Mouse (Mus musculus): ENCODE results near the gene Zfp691. TPM values are rescaled to one million over a fixed set of nuclear protein-coding genes. Genes with fewer than 3 reads are reported as not detected.

The Zfp691 gene
- 3.2 and 4.9 TPM in 2 replicates for polyA plus RNA-seq (2014; fragmentation: Nextera tagmentation; extraction: Ambion mirVana)

DNA sequence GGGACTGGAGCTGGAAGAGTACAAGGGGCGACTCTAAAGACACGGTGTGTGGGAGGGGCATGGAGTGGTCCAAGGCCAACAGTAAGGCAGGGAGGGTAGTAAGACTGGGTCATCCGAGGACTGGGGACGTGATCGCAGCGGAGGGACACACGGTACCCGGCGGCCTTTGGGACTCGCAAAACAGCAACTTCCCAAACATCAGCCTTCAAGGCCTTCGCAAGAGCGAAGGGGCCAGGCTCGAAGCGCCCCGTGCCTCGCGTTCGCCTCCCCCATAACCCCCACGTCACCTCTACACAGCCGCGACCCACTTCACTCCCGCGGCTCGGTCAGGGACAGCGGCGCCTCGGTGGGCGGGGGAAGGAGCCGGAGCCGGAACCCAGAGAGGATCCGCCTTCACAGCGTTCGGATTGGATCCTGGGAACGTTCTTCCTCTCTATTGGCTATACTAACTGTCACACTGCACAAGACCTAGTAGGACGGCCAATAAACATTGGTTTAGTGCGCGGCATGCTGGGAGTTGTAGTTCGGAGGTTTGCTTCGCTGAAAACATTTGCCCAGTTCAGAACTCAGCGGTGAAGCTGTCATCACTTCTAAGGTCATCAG, at the start of gene Zfp691:
Gene Zfp691, minus strand, starts transcription at position 345 of the 603 bp plus-strand sequence.
- no peaks in the 10 kb centered on the region for H3K27me3 ChIP-seq (ENCODE audit: control insufficient read depth, insufficient read depth, low read length)
- WGBS, result under 1% methylated on average over 39 of the region's 40 CpGs
- H3K27ac ChIP-seq, result peak within 1 kb of the TSS; percentile 54
- H3K36me3 ChIP-seq (replicated peaks; ENCODE audit: control insufficient read depth, insufficient read depth), result peaks cover 8% of the 10 kb centered on the region
- H3K9me3 ChIP-seq (ENCODE audit: control insufficient read depth, low read length), result no peaks in the 10 kb centered on the region
- peaks cover 11% of the 10 kb centered on the region for H3K4me1 ChIP-seq (replicated peaks; ENCODE audit: control insufficient read depth, insufficient read depth, low read length)
- peak within 1 kb of the TSS; percentile 77 for H3K9ac ChIP-seq
- peak; percentile 97 for DNase-seq (ENCODE audit: low spot score)
- H3K4me2 ChIP-seq (replicated peaks), result peak within 1 kb of the TSS; percentile 92
- ATAC-seq (ENCODE audit: low FRiP score), result peak; percentile 100
- H3K4me3 ChIP-seq (replicated peaks; ENCODE audit: low read length), result peak within 1 kb of the TSS; percentile 67

DNA sequence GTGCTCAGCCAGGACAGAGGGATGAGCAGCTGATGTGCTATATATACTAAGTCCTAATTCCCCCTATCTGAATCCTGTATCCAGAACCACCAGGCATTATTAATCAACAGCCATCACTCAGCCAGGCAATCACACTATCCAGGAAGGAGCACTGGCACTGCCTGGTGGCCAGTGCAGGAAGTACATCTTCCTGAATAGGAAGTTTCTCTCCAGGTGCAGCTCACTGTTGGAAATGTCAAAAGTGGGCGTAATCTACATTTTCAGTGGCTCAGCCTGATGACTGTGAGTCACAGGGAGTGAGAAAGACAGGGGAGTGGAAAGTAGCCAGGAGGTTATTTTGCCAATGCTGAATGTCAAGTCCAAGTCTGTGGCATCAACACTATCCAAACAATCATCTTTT, 49.7 kb upstream of the Zfp691 start:
- Histone ChIP-seq H3K27ac (no peak overlapping the region), H3K36me3 (replicated peaks; ENCODE audit: control insufficient read depth, insufficient read depth) (peaks cover 40% of the 10 kb centered on the region), H3K4me1 (replicated peaks; ENCODE audit: control insufficient read depth, insufficient read depth, low read length) (no peaks in the 10 kb centered on the region), H3K9ac (no peak overlapping the region), H3K4me3 (replicated peaks; ENCODE audit: low read length) (no peak overlapping the region), H3K9me3 (ENCODE audit: control insufficient read depth, low read length) (no peaks in the 10 kb centered on the region), H3K27me3 (ENCODE audit: control insufficient read depth, insufficient read depth, low read length) (no peaks in the 10 kb centered on the region), H3K4me2 (replicated peaks) (no peak overlapping the region)
- 77% methylated on average over 1 of the region's 1 CpGs for WGBS
- DNase-seq (ENCODE audit: low spot score), result no peak
- no peak for ATAC-seq (ENCODE audit: low FRiP score)

DNA sequence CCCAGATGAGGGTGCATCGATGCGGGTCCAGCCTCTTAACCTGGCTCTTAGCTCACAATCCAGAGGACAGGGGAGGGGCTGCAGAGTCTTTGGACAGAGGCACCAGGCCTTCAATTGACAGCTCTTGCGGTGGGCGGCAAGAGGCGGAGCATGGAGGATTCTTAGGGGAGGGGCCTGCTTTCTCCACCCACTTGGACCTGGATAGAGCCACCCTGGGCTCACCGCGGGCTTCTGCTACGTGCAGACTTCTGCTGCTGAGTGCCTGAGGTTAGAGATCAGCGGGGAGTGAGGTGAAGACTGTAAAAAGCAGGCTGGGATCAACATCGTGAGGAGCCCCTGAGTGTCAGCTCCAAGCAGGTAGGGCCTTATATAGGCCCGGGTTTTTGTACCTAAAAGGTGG, 44.2 kb upstream of the Zfp691 start, which contains the start of gene Tmem269:
Gene Tmem269, minus strand, starts transcription at position 49 of the 400 bp plus-strand sequence.
- no peaks in the 10 kb centered on the region for H3K36me3 ChIP-seq (replicated peaks; ENCODE audit: control insufficient read depth, insufficient read depth)
- H3K4me3 ChIP-seq (replicated peaks; ENCODE audit: low read length), result no peak within 1 kb of the TSS
- no peaks in the 10 kb centered on the region for H3K4me1 ChIP-seq (replicated peaks; ENCODE audit: control insufficient read depth, insufficient read depth, low read length)
- H3K27ac ChIP-seq, result no peak within 1 kb of the TSS
- H3K9me3 ChIP-seq (ENCODE audit: control insufficient read depth, low read length), result no peaks in the 10 kb centered on the region
- WGBS, result 9% methylated on average over 11 of the region's 11 CpGs
- no peak within 1 kb of the TSS for H3K9ac ChIP-seq
- H3K4me2 ChIP-seq (replicated peaks), result no peak within 1 kb of the TSS
- DNase-seq (ENCODE audit: low spot score) (no peak), ATAC-seq (ENCODE audit: low FRiP score) (no peak)
- no peaks in the 10 kb centered on the region for H3K27me3 ChIP-seq (ENCODE audit: control insufficient read depth, insufficient read depth, low read length)

DNA sequence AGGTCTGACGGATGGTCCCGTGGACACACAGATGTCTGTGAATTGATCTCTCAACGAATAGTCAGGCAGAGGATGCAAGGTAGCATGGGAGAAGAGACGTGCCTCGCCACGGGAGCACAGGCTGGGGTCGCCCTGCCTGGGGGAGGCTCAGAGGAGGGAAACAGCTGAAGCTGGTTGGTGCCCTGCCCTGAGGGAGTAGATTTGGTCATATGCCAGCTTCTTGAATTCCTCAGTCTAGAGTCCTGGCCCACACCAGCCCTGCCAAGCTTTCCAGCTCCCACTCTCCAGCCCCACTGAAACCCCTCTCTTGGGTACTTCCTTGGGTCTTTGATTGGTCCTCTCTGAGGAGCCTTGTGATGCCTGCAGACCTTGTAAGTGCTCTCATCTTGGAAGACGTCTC, 42.7 kb upstream of the Zfp691 start:
- Histone ChIP-seq H3K27me3 (ENCODE audit: control insufficient read depth, insufficient read depth, low read length) (no peaks in the 10 kb centered on the region), H3K9me3 (ENCODE audit: control insufficient read depth, low read length) (no peaks in the 10 kb centered on the region), H3K4me3 (replicated peaks; ENCODE audit: low read length) (no peak overlapping the region), H3K4me2 (replicated peaks) (no peak overlapping the region), H3K36me3 (replicated peaks; ENCODE audit: control insufficient read depth, insufficient read depth) (no peaks in the 10 kb centered on the region), H3K27ac (no peak overlapping the region), H3K4me1 (replicated peaks; ENCODE audit: control insufficient read depth, insufficient read depth, low read length) (no peaks in the 10 kb centered on the region), H3K9ac (no peak overlapping the region)
- DNase-seq (ENCODE audit: low spot score), result no peak
- no peak for ATAC-seq (ENCODE audit: low FRiP score)
- WGBS, result 67% methylated on average over 8 of the region's 8 CpGs

DNA sequence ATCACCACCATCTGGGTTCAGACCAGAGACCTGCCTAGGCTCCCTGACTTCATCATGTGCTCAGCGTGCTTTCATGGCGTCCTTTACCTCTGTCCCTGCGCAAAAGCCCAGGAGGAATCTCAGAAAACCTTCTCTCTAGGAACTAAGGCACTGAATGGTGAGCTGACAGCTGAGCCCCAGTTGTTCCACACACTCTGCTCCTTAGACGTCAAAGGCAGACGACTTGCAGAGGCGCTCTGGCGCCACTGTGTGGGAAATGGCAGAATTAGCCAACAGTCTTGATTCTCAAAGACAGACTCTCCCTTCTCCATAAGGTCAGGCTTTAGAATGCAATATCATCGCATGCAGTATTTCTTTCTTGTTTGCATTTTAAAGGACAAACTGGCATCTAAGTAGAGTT, 30.7 kb upstream of the Zfp691 start:
- no peak overlapping the region for H3K4me2 ChIP-seq (replicated peaks)
- no peak overlapping the region for H3K4me3 ChIP-seq (replicated peaks; ENCODE audit: low read length)
- H3K9ac ChIP-seq, result no peak overlapping the region
- ATAC-seq (ENCODE audit: low FRiP score) (peak; percentile 61; the same call in 1 of the 2 replicates), DNase-seq (ENCODE audit: low spot score) (peak; percentile 84)
- no peaks in the 10 kb centered on the region for H3K4me1 ChIP-seq (replicated peaks; ENCODE audit: control insufficient read depth, insufficient read depth, low read length)
- WGBS, result 16% methylated on average over 8 of the region's 8 CpGs
- H3K36me3 ChIP-seq (replicated peaks; ENCODE audit: control insufficient read depth, insufficient read depth), result peaks cover 13% of the 10 kb centered on the region
- no peaks in the 10 kb centered on the region for H3K9me3 ChIP-seq (ENCODE audit: control insufficient read depth, low read length)
- H3K27me3 ChIP-seq (ENCODE audit: control insufficient read depth, insufficient read depth, low read length), result no peaks in the 10 kb centered on the region
- H3K27ac ChIP-seq, result no peak overlapping the region

DNA sequence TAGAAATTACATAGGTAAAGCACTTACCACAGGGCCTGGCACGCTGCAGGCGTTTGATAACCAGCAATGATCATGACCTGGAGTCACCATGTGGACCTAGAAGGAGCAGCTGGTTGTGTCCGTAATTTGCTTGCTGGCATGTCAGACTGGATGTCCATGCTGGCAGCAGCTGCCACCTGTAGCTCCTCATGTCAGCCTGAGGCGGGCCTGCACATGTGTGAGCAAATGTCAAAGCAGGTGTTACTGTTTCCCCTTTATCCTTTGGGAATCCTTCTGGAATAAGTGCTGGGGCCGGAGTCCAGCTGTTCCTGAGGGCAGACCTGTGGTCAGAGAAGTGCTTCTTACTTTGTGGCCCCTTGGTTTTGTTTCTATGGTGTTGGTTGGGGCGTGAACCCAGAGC, 24.1 kb upstream of the Zfp691 start:
- Histone ChIP-seq H3K4me1 (replicated peaks; ENCODE audit: control insufficient read depth, insufficient read depth, low read length) (peaks cover 19% of the 10 kb centered on the region), H3K9ac (0 out of 2 replicates have a peak overlapping the region, but pooled peaks have one; percentile 24), H3K9me3 (ENCODE audit: control insufficient read depth, low read length) (no peaks in the 10 kb centered on the region), H3K36me3 (replicated peaks; ENCODE audit: control insufficient read depth, insufficient read depth) (peaks cover 16% of the 10 kb centered on the region), H3K4me2 (replicated peaks) (peak overlapping the region; percentile 79), H3K27me3 (ENCODE audit: control insufficient read depth, insufficient read depth, low read length) (no peaks in the 10 kb centered on the region), H3K27ac (no peak overlapping the region), H3K4me3 (replicated peaks; ENCODE audit: low read length) (0 out of 2 replicates have a peak overlapping the region, but pooled peaks have one; percentile 4)
- ATAC-seq (ENCODE audit: low FRiP score), result no peak
- 79% methylated on average over 6 of the region's 6 CpGs for WGBS
- DNase-seq (ENCODE audit: low spot score), result no peak

DNA sequence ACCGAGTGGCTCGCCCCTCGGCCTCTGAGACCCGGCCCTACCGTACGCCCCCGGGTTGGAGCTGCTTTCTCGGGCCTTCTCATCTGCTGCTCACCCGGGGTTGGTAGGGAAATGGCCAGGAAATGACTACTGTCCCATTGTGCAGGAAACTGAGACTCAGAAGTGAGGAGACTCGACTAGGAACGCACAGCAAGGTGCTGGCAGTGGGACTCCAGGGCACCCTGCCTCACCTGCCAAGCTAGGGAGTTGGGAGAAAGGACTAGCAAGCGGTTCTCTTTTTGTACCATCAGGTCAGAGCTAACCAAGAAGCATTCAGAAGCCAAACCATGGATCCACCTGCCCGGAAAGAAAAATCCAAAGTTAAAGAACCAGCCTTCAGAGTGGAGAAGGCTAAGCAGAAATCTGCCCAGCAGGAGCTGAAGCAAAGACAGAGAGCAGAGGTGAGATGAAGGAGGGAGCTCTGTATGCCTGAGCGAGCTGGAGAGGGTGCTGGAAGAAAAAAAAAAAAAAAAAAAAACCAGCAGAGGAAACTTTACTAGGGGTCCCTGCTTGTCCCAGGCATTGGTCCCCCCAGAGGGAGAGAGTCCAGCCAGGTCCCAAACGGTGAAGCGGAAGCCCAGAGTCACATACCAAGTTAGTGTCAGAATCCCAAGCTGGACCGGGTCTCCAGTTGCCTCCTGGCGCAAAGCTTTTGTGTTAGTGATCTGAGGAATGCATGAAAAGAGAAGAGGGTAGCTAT, 21.8 kb upstream of the Zfp691 start:
- Histone ChIP-seq H3K36me3 (replicated peaks; ENCODE audit: control insufficient read depth, insufficient read depth) (peaks cover 5% of the 10 kb centered on the region), H3K4me2 (replicated peaks) (peak overlapping the region; percentile 79), H3K4me3 (replicated peaks; ENCODE audit: low read length) (peak overlapping the region; percentile 88), H3K27ac (peak overlapping the region; percentile 88), H3K9ac (peak overlapping the region; percentile 82), H3K27me3 (ENCODE audit: control insufficient read depth, insufficient read depth, low read length) (no peaks in the 10 kb centered on the region), H3K4me1 (replicated peaks; ENCODE audit: control insufficient read depth, insufficient read depth, low read length) (peaks cover 19% of the 10 kb centered on the region), H3K9me3 (ENCODE audit: control insufficient read depth, low read length) (no peaks in the 10 kb centered on the region)
- ATAC-seq (ENCODE audit: low FRiP score) (no peak), DNase-seq (ENCODE audit: low spot score) (no peak)
- 4% methylated on average over 18 of the region's 18 CpGs for WGBS

DNA sequence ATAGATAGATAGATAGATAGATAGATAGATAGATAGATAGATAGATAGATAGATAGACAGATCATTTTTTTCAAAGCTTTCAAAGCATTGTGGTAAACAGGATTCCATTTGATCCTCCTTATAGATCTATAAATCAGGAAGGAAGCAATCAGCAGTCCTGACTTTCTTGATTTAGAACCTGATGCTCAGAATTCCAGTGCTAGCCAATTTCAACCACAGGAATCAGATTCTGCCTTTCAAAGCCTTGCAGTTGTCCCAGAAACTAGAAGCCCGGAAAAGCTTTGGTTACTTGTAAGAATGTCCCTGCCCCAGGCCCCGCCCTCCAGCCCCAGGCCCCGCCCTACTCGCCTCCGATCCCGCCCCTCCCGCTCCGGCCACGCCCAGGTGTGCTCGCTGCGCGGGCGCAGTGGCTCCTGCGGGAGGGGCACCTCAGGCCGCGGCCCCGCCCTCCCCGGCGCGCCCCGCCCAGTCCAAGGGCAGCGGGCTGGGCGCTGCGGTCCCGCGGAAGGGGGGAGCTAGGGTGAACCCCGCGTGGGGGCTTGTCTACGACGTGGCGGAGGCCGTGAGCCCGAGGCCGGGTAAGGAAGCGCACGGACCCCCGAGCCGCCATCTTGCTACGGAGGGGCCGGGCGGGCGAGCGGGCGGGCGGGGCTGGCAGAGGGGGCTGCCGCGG, 21.1 kb upstream of the Zfp691 start, which contains the start of gene Svbp:
Gene Svbp, plus strand, starts transcription at position 398 of the 673 bp plus-strand sequence.
- DNase-seq (ENCODE audit: low spot score) (peak; percentile 86), ATAC-seq (ENCODE audit: low FRiP score) (peak; percentile 92)
- Histone ChIP-seq H3K9ac (peak within 1 kb of the TSS; percentile 82), H3K4me2 (replicated peaks) (peak within 1 kb of the TSS; percentile 79), H3K27ac (peak within 1 kb of the TSS; percentile 88), H3K9me3 (ENCODE audit: control insufficient read depth, low read length) (no peaks in the 10 kb centered on the region), H3K36me3 (replicated peaks; ENCODE audit: control insufficient read depth, insufficient read depth) (0 out of 2 replicates have a peak, but pooled peaks cover 3% of the 10 kb centered on the region), H3K4me3 (replicated peaks; ENCODE audit: low read length) (peak within 1 kb of the TSS; percentile 88), H3K4me1 (replicated peaks; ENCODE audit: control insufficient read depth, insufficient read depth, low read length) (peaks cover 19% of the 10 kb centered on the region), H3K27me3 (ENCODE audit: control insufficient read depth, insufficient read depth, low read length) (no peaks in the 10 kb centered on the region)
- WGBS, result 1% methylated on average over 43 of the region's 47 CpGs

DNA sequence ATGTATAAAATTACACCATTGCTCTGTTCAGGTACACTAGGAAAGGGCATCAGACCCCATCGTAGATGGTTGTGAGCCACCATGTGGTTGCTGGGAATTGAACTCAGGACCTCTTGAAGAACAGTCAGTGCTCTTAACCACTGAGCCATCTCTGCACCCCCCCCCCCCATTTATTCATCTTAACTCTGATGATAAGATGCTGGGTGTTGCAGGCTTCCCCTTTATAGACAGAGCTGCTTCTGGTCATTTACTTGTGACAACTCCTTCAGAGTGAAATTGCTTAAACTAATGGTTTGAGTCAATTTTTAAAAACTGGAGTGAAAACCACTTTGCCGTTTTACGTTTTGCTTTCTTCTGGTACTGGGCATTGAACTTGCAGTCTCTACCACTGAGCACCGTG, 18.8 kb upstream of the Zfp691 start:
- no peak for DNase-seq (ENCODE audit: low spot score)
- Histone ChIP-seq H3K27ac (no peak overlapping the region), H3K4me2 (replicated peaks) (no peak overlapping the region), H3K9me3 (ENCODE audit: control insufficient read depth, low read length) (no peaks in the 10 kb centered on the region), H3K4me3 (replicated peaks; ENCODE audit: low read length) (no peak overlapping the region), H3K36me3 (replicated peaks; ENCODE audit: control insufficient read depth, insufficient read depth) (no peaks in the 10 kb centered on the region), H3K9ac (no peak overlapping the region), H3K4me1 (replicated peaks; ENCODE audit: control insufficient read depth, insufficient read depth, low read length) (peaks cover 13% of the 10 kb centered on the region), H3K27me3 (ENCODE audit: control insufficient read depth, insufficient read depth, low read length) (no peaks in the 10 kb centered on the region)
- ATAC-seq (ENCODE audit: low FRiP score), result no peak
- 87% methylated on average over 4 of the region's 4 CpGs for WGBS

All from hindbrain, embryonic 14.5 days (tissue).